Mouse (Mus musculus) MEL (cell line): ENCODE results near the gene Dnaaf5.

Source experiments
- BHLHE40 ChIP-seq: IDR thresholded peaks from 2 replicates; pipeline ENCODE4 v1.6.1; 2012; ENCODE audit warnings: low read depth, mild to moderate bottlenecking, inconsistent platforms, low read length, improper control_type of control experiment, borderline replicate concordance
- CTCF ChIP-seq, 3 experiments: IDR thresholded peaks in 2 of 3; conservative IDR thresholded peaks in 1 of 3; 2 replicates each; pipeline ENCODE4 v1.5.1; 2011 to 2012; ENCODE audit warnings: low read length in 3 of 3, low read depth in 2 of 3, mild to moderate bottlenecking in 2 of 3, improper control_type of control experiment in 1 of 3, inconsistent platforms in 1 of 3, mixed read lengths in 1 of 3, moderate library complexity in 1 of 3; ENCODE audit not compliant: control insufficient read depth in 1 of 3, insufficient read depth in 1 of 3, poor library complexity in 1 of 3, severe bottlenecking in 1 of 3
- EP300 ChIP-seq, 2 experiments: IDR thresholded peaks; 2 replicates each; pipeline ENCODE4 v1.6.1; 2011; ENCODE audit warnings: improper control_type of control experiment in 2 of 2, low read length in 2 of 2, low read depth in 1 of 2, mild to moderate bottlenecking in 1 of 2
- GATA1 ChIP-seq: IDR thresholded peaks from 2 replicates; pipeline ENCODE4 v1.6.1; 2011; ENCODE audit warnings: low read depth, low read length, improper control_type of control experiment
- POLR2A ChIP-seq, 2 experiments: IDR thresholded peaks; 2 replicates each; pipeline ENCODE4 v1.6.1; 2011 to 2012; ENCODE audit warnings: low read length in 2 of 2, mild to moderate bottlenecking in 2 of 2, control low read depth in 1 of 2, improper control_type of control experiment in 1 of 2, low read depth in 1 of 2, moderate library complexity in 1 of 2; ENCODE audit not compliant: control insufficient read depth in 1 of 2, insufficient read depth in 1 of 2, poor library complexity in 1 of 2
- RCOR1 ChIP-seq: IDR thresholded peaks from 2 replicates; pipeline ENCODE4 v1.6.1; 2012; ENCODE audit warnings: low read depth, mild to moderate bottlenecking, inconsistent platforms, low read length, improper control_type of control experiment

DNA sequence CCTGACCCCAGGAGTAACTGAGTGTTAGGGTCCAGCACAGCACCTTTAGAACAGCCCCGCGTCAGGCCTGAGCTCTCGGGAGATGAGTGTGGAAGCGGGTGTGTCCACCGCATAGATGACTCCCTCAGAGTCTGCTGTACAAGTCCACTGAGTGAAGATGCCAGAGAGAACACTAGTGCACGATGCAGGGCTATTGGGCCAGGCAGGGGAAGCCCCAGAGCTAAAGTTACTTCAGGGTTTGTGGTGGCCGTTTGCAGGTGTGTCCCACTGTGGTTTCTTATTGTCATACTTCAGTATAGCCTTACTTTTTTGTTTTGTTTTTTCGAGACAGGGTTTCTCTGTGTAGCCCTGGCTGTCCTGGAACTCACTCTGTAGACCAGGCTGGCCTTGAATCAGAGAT is 10.9 kb downstream of the Dnaaf5 start:
- TF ChIP-seq GATA1: no peak
- TF ChIP-seq CTCF (IDR thresholded peaks at IDR 0.05 in 2 of 3, conservative IDR thresholded peaks at IDR 0.05 in 1 of 3; ENCODE audit: control insufficient read depth in 1 of 3, insufficient read depth in 1 of 3, low read depth in 2 of 3, low read length in 3 of 3, poor library complexity in 1 of 3, severe bottlenecking in 1 of 3): no peak
- TF ChIP-seq BHLHE40: no peak
- TF ChIP-seq POLR2A (IDR thresholded peaks at IDR 0.05; ENCODE audit: control insufficient read depth in 1 of 2, insufficient read depth in 1 of 2, low read depth in 1 of 2, low read length in 2 of 2, poor library complexity in 1 of 2): no peak
- no peak for TF ChIP-seq RCOR1
- no peak for TF ChIP-seq EP300 (IDR thresholded peaks at IDR 0.05; ENCODE audit: low read depth in 1 of 2, low read length in 2 of 2)
